Mouse (Mus musculus): ENCODE data around the gene Macc1.

DNA sequence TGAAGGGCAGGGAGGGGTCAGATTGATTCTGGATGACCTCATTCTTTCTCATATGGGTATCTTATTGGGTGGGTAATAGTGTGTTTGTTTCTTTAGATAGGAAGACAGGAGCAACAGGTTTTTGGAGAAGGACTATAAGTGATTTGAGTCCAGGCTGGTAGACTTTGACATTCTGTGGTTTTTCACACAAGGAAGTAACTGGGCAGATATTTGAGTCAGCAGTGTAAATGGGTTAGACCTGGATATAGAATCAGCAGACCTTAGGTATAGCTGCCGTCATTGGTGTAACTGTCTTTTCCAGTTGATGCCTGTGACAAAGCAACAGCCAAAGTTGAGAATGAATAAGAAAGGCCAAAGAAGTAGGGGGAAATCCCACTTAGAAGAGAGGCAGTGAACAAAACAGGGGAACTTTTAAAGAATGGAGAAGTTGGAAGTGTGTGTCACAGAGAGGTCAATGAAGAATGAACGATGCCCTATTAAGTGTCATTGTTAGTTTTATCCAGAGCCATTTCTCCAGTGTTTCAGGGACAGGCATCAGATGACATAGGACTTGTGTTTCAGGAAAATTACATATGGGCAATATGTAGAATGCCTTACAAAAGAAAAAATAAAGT, 84.1 kb downstream of the Macc1 start:
- no peak for TF ChIP-seq POLR2A (IDR thresholded peaks at IDR 0.05; ENCODE audit: control insufficient read depth, extremely low read depth, insufficient read depth, low read length, poor library complexity)
- no peak for TF ChIP-seq CTCF (IDR thresholded peaks at IDR 0.05; ENCODE audit: borderline replicate concordance, control insufficient read depth, extremely low read depth, insufficient read depth, low read length, poor library complexity)
